Mouse (Mus musculus): ENCODE results near the gene Mad1l1. TPM values are rescaled to one million over a fixed set of nuclear protein-coding genes. Genes with fewer than 3 reads are reported as not detected.
A peak's percentile ranks its signal among the peaks of the same experiment; 100 is the strongest.

Mad1l1 gene
- polyA plus RNA-seq, 1 experiment from 2014 or later: 60.8 TPM

DNA sequence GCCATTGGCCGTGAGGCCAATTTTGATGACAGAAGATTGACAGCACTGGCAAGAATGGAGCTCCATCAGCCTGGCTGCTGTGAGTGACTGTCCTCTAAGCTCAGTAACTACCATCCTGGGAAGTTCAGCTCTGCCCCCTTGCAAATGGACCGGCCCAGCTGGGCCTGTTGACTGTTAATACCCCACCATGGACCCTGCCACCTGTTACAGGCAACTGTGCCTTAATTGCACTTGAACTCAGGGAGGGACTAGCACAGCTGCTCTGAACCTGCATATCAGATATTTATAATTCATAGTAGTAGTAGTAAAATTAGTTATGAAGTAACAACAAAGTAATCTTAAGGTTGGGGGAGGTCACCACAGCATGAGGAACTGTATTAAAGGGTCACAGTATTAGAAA lies 244.9 kb downstream of the Mad1l1 start:
- 97% methylated on average over 2 of the region's 2 CpGs for WGBS
- Histone ChIP-seq H3K4me3 (no peak overlapping the region), H3K27me3 (ENCODE audit: poor library complexity, severe bottlenecking) (no peaks in the 10 kb centered on the region), H3K27ac (no peak overlapping the region), H3K36me3 (replicated peaks) (peaks cover 21% of the 10 kb centered on the region), H3K9me3 (no peaks in the 10 kb centered on the region), H3K4me1 (peaks cover 14% of the 10 kb centered on the region)
- DNase-seq (ENCODE audit: extremely low spot score, low spot score): no peak

DNA sequence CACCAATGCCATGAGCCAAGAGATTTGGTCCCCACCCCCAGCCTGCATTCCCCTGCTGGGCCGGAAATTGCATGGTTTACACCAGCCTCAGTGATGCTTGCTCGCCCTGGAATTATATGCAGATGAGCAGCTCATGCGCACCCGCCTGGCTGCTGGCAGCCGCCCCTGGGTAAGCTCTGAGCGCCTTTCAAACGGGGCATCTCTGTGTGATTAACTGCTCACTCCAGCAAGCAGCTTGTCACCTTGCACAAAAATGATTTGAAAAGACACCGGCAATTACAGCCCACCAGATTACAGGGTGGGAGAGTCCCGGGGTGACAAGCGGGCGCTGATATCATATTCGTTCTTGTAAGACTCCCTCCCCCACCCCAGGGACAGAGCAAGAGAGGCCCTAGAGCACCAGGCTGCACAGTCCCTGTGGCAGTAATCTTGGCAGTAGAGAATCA lies 247.7 kb downstream of the Mad1l1 start:
- Histone ChIP-seq H3K27me3 (ENCODE audit: poor library complexity, severe bottlenecking) (no peaks in the 10 kb centered on the region), H3K4me3 (no peak overlapping the region), H3K4me1 (peaks cover 16% of the 10 kb centered on the region), H3K36me3 (replicated peaks) (peaks cover 12% of the 10 kb centered on the region), H3K9me3 (no peaks in the 10 kb centered on the region), H3K27ac (peak overlapping the region; percentile 31; the same call in 1 of the 2 replicates)
- 39% methylated on average over 12 of the region's 12 CpGs for WGBS
- DNase-seq (ENCODE audit: extremely low spot score, low spot score): no peak

DNA sequence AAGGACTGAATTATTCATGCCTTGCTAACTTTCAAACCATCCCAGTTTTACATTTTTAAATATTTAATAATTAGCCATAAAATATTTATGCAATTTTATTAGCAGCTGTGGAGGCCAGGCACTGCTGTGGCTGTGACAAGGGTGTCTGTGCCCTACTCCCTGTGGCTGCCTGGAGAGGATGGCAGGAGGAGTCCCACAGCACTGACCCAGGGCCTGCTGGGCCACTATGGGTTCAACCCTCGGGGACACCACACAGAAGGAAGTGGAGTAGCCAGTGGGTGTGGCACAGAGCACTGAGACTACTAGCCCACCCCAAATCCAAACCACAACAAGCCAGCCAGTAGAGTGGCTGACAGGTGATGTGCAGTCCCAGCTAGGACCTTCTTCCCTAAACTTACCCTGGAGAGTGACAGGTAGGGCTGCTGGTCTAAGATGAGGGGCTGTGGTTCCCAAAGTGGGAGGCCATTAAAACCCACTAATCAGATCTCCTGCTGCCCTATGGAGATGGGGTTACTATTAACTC lies 248.1 kb downstream of the Mad1l1 start:
- Histone ChIP-seq H3K4me3 (no peak overlapping the region), H3K4me1 (peaks cover 21% of the 10 kb centered on the region), H3K27ac (no peak overlapping the region), H3K27me3 (ENCODE audit: poor library complexity, severe bottlenecking) (no peaks in the 10 kb centered on the region), H3K36me3 (replicated peaks) (peaks cover 9% of the 10 kb centered on the region), H3K9me3 (no peaks in the 10 kb centered on the region)
- no peak for DNase-seq (ENCODE audit: extremely low spot score, low spot score)
- WGBS: 56% methylated on average over 1 of the region's 1 CpGs

DNA sequence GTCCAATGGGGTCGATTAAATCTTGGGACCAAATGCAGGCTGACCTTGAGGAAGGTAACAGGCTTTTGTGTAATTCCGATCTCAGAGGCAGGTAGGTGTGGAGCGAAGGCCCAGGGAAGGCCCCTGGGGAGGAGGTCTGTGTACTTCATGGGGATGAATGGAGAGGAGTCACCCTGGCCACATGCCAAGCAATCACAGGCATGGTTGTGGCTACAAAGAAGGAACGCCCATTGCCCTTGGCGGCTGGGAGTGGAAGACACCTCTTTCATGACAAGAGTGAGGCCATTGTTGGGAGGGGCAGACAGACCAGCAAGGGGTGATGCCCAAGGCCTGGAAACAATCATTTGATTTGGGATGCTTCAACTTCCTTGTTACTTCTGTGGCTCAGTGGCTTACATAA lies 252.8 kb downstream of the Mad1l1 start:
- DNase-seq (ENCODE audit: extremely low spot score, low spot score): no peak
- peaks cover 18% of the 10 kb centered on the region for H3K4me1 ChIP-seq
- H3K36me3 ChIP-seq (replicated peaks): peaks cover 22% of the 10 kb centered on the region
- no peak overlapping the region for H3K4me3 ChIP-seq
- no peaks in the 10 kb centered on the region for H3K9me3 ChIP-seq
- WGBS: 91% methylated on average over 5 of the region's 5 CpGs
- H3K27ac ChIP-seq: no peak overlapping the region
- H3K27me3 ChIP-seq (ENCODE audit: poor library complexity, severe bottlenecking): no peaks in the 10 kb centered on the region

DNA sequence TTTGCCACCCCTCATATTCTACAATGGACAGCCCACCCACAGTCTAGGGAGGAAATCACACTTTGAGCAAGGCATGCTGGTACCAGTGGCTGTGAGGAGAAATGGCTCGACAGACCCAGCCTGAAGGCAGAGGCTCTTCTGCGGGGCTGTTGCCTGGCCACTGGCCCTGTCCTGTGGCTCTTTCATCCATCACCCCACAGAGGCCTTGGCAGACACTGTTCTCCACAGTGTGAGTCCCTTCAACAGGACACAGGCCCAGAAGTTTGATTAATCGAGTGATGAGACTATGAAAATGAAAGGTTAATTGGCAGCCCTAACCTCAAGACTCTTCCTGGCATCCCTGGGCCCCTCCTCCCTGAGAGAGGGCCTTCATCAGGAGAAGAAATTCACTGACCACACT lies 253.3 kb downstream of the Mad1l1 start:
- Histone ChIP-seq H3K27me3 (ENCODE audit: poor library complexity, severe bottlenecking) (no peaks in the 10 kb centered on the region), H3K36me3 (replicated peaks) (peaks cover 23% of the 10 kb centered on the region), H3K4me3 (no peak overlapping the region), H3K4me1 (peaks cover 14% of the 10 kb centered on the region; the same call in 1 of the 2 replicates), H3K27ac (no peak overlapping the region), H3K9me3 (no peaks in the 10 kb centered on the region)
- no peak for DNase-seq (ENCODE audit: extremely low spot score, low spot score)
- 83% methylated on average over 3 of the region's 3 CpGs for WGBS

DNA sequence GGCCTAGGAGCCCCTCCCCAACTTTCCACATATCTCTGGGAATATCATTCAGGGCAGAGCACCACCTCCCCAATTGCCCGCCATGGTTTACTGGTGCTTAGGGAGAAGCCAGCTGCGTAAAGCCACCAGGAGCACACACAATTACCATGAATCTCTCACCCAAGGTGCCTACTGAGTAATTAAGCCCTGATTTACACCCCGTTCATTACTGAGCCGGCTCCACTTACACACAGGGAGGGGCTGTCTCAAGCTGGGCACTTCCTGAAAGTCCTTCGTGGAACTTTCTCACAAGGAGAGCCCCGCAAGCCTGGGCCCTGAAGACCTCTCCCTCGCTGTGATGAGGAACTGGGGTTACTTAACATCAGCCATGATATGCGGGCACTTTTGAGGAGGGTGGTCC lies 254.6 kb downstream of the Mad1l1 start:
- no peak for DNase-seq (ENCODE audit: extremely low spot score, low spot score)
- H3K9me3 ChIP-seq: no peaks in the 10 kb centered on the region
- WGBS: 76% methylated on average over 8 of the region's 8 CpGs
- 0 out of 2 replicates have a peak overlapping the region, but pooled peaks have one; percentile 20 for H3K27ac ChIP-seq
- no peaks in the 10 kb centered on the region for H3K27me3 ChIP-seq (ENCODE audit: poor library complexity, severe bottlenecking)
- H3K36me3 ChIP-seq (replicated peaks): peaks cover 28% of the 10 kb centered on the region
- H3K4me3 ChIP-seq: no peak overlapping the region
- H3K4me1 ChIP-seq: peaks cover 18% of the 10 kb centered on the region; the same call in 1 of the 2 replicates

DNA sequence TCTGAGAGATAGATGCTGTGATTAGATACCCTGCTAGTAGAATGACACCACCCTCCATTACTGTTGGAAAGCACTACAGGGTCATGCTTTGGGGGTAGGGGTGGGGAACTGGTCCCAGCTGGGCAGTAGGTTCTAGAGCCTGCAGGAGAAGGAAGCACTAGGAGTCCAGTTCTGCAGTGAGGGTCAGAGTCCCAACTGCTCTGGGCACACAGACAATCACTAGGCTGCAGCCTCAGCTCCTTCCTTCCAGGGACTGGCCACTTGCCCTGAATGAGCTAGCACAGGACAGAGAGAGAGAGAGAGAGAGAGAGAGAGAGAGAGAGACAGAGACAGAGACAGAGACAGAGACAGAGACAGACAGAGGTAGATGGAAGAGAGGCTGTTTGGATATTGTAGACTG lies 255.1 kb downstream of the Mad1l1 start:
- H3K36me3 ChIP-seq (replicated peaks): peaks cover 24% of the 10 kb centered on the region
- no peak for DNase-seq (ENCODE audit: extremely low spot score, low spot score)
- H3K27me3 ChIP-seq (ENCODE audit: poor library complexity, severe bottlenecking): no peaks in the 10 kb centered on the region
- peaks cover 18% of the 10 kb centered on the region; the same call in 1 of the 2 replicates for H3K4me1 ChIP-seq
- no peaks in the 10 kb centered on the region for H3K9me3 ChIP-seq
- no peak overlapping the region for H3K4me3 ChIP-seq
- H3K27ac ChIP-seq: no peak overlapping the region

DNA sequence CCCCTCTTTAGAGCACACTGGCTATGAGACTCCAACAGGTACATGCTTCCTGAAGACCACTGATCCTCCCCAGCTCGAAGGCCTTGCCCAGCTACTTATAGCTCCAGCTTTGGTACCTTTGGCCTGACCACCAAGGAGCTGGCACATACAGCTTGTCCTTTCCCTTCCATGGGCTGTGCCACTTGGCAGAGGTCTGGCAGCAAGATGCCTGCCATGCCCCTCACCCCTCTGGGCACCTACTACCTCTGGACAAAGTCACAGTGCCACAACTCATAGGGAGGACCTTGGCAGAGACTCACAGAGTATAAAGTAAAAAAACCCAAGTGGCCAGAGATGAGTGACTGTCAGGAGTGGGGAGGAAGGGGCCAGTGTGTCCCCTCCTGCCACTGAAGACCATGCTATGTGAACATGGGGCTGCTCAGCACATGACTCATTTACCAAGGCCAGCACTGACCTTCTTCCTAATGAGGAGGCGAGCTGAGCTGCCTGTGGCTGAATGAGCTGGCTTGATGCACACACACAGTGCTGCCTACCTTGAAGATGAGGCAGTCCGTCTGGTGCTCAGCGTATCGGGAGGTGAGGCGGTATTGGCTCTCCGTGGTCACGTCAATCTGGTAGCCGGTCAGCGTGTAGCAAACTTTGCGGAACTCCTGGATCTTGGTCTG lies 255.9 kb downstream of the Mad1l1 start:
- Histone ChIP-seq H3K4me3 (no peak overlapping the region), H3K27ac (no peak overlapping the region), H3K27me3 (ENCODE audit: poor library complexity, severe bottlenecking) (no peaks in the 10 kb centered on the region), H3K4me1 (peaks cover 18% of the 10 kb centered on the region; the same call in 1 of the 2 replicates), H3K36me3 (replicated peaks) (peaks cover 23% of the 10 kb centered on the region), H3K9me3 (no peaks in the 10 kb centered on the region)
- DNase-seq (ENCODE audit: extremely low spot score, low spot score): no peak
- WGBS: 94% methylated on average over 11 of the region's 11 CpGs

DNA sequence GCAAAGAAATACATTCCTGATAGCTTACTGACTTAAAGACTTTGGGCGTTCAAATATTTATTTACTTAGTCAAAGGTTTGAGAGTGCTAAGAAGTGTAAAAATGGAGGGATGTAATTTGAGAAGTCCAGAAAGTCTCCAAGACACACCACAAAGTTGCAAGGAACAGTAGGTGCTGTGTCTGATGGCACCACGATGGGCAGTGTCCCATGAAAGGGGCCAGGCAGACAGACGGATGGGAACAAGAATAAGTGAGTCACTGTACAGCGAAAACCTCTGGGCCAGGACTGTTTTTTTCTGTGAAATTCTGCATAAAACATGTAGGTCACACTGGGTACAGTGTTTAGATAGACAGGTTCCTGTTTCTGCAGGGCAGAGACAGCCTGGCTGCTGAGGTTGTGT lies 256.8 kb downstream of the Mad1l1 start:
- no peak for DNase-seq (ENCODE audit: extremely low spot score, low spot score)
- H3K9me3 ChIP-seq: no peaks in the 10 kb centered on the region
- no peak overlapping the region for H3K4me3 ChIP-seq
- no peaks in the 10 kb centered on the region for H3K27me3 ChIP-seq (ENCODE audit: poor library complexity, severe bottlenecking)
- peaks cover 18% of the 10 kb centered on the region; the same call in 1 of the 2 replicates for H3K4me1 ChIP-seq
- H3K27ac ChIP-seq: no peak overlapping the region
- H3K36me3 ChIP-seq (replicated peaks): peaks cover 23% of the 10 kb centered on the region
- 89% methylated on average over 4 of the region's 4 CpGs for WGBS

DNA sequence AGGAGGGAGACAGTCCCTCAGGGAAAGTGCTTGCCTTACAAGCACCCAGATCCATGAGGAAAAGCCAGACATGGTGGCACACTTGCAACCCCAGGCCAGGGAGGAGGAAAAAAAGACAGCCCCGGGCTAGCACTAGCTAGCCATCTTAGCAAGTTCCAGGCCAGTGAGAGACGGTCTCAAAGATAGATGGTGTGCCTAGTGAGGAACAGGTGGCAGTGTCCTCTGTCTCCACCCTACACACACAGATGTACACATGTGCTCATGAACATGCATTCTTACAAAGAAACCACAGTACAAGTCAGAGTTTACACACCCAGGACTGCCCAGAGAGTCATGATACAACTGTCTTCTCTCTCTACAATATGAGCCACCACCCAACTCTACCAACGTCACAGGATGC lies 258.5 kb downstream of the Mad1l1 start:
- no peak for DNase-seq (ENCODE audit: extremely low spot score, low spot score)
- Histone ChIP-seq H3K9me3 (no peaks in the 10 kb centered on the region), H3K27ac (no peak overlapping the region), H3K4me1 (peaks cover 8% of the 10 kb centered on the region; the same call in 1 of the 2 replicates), H3K36me3 (replicated peaks) (peaks cover 23% of the 10 kb centered on the region), H3K27me3 (ENCODE audit: poor library complexity, severe bottlenecking) (no peaks in the 10 kb centered on the region), H3K4me3 (no peak overlapping the region)
- 96% methylated on average over 3 of the region's 3 CpGs for WGBS

DNA sequence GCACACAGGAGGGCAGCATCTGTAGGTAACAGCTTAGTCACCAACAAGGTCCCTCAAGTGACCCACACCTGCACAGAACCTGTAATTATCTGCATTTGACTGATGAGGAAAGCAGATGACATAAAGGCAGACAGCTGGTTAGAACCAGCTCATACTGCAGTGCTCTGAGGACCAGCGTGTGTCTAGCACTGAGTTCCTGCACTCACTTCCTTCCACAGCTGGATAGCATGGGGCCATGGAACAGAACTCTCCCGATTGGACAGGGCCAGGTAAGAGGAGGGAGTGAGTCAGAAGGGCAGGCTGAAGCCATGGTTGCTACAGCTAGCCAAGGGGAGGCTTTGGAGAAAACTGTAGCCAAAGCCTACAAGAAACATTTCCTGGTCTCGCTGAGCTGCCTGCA lies 259.0 kb downstream of the Mad1l1 start:
- 81% methylated on average over 3 of the region's 3 CpGs for WGBS
- H3K27ac ChIP-seq: no peak overlapping the region
- H3K36me3 ChIP-seq (replicated peaks): peaks cover 23% of the 10 kb centered on the region
- peaks cover 8% of the 10 kb centered on the region; the same call in 1 of the 2 replicates for H3K4me1 ChIP-seq
- no peak for DNase-seq (ENCODE audit: extremely low spot score, low spot score)
- H3K27me3 ChIP-seq (ENCODE audit: poor library complexity, severe bottlenecking): no peaks in the 10 kb centered on the region
- no peaks in the 10 kb centered on the region for H3K9me3 ChIP-seq
- no peak overlapping the region for H3K4me3 ChIP-seq

DNA sequence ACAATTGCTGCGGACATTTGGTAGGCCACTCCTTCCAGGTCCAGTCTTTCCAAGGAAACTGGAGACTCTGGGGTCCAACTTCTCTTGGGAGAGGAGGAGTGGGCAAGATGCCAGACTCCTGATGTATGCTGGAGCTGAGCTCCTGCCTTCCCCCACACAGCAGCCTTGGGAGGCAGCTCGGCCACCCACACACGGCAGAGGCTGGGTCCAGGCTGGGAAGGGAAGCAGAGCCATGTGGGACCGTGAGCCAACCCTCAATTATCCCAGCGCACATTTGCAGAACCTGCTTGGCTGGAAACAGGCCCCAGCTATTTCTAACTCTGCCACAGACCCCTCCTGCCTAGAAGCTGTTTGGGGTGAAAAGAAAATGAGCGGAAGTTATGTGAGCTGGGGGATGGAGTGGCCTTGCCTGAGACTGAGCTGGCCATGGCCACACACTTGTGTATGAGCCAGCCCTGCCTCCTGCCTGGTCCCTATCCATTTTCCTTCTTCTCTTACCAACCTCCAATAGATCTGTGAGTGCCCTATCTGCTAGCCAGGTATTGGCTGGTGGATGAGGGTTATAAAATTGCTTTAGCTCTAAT lies 260.0 kb downstream of the Mad1l1 start:
- peaks cover 4% of the 10 kb centered on the region; the same call in 1 of the 2 replicates for H3K4me1 ChIP-seq
- H3K27me3 ChIP-seq (ENCODE audit: poor library complexity, severe bottlenecking): no peaks in the 10 kb centered on the region
- H3K36me3 ChIP-seq (replicated peaks): peaks cover 23% of the 10 kb centered on the region
- no peaks in the 10 kb centered on the region for H3K9me3 ChIP-seq
- WGBS: 82% methylated on average over 6 of the region's 6 CpGs
- H3K27ac ChIP-seq: no peak overlapping the region
- no peak overlapping the region for H3K4me3 ChIP-seq
- DNase-seq (ENCODE audit: extremely low spot score, low spot score): no peak

DNA sequence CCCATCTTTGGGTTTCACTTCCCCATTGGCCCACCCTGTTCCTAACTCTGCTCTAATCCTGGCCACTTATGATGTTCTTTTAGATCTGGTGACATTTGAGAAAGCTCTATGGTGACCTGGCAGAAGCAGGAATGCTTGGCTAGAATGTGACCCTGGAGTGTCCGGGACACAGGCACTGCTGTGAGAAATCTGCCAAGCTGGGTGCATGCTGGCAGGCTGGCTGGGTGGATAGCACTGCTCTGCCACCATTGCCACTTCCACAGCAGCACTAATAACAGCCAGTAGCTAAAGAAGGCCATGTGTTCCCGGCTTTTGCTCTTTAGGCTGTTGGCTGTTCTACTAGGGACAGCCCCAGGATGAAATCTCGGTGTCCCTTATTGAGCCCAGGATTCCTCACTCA lies 265.1 kb downstream of the Mad1l1 start:
- Histone ChIP-seq H3K27ac (0 out of 2 replicates have a peak overlapping the region, but pooled peaks have one; percentile 9), H3K4me3 (no peak overlapping the region), H3K27me3 (ENCODE audit: poor library complexity, severe bottlenecking) (no peaks in the 10 kb centered on the region), H3K9me3 (no peaks in the 10 kb centered on the region), H3K36me3 (replicated peaks) (0 out of 2 replicates have a peak, but pooled peaks cover 3% of the 10 kb centered on the region), H3K4me1 (no peaks in the 10 kb centered on the region)
- no peak for DNase-seq (ENCODE audit: extremely low spot score, low spot score)
- 83% methylated on average over 3 of the region's 3 CpGs for WGBS

Measured in forebrain, embryonic 10.5 days (tissue).